Mouse (Mus musculus) adrenal gland, adult 2 months (tissue): ENCODE data around the gene Dpy30. TPM values are rescaled to one million over a fixed set of nuclear protein-coding genes. Genes with fewer than 3 reads are reported as not detected.
A peak's percentile ranks its signal among the peaks of the same experiment; 100 is the strongest.

ENCODE experiments used
- DNase-seq: peaks from one replicate; pipeline ENCODE4 v3.0.0; 2021
- polyA plus RNA-seq: library from polyadenylated mRNA; depleted of rRNA; stranded (reverse); fragments of >200 nt; gene quantifications from 2 replicates; pipeline ENCODE4 v1.2.3, GENCODE M21; 2012
- total RNA-seq, 2 experiments: library from RNA; stranded (reverse); gene quantifications; 2 replicates each; pipeline ENCODE4 v1.2.3; 2021

Gene Dpy30
- total and polyA plus RNA-seq, 3 experiments = 34.0 to 85.8 (median 78.9) TPM

DNA sequence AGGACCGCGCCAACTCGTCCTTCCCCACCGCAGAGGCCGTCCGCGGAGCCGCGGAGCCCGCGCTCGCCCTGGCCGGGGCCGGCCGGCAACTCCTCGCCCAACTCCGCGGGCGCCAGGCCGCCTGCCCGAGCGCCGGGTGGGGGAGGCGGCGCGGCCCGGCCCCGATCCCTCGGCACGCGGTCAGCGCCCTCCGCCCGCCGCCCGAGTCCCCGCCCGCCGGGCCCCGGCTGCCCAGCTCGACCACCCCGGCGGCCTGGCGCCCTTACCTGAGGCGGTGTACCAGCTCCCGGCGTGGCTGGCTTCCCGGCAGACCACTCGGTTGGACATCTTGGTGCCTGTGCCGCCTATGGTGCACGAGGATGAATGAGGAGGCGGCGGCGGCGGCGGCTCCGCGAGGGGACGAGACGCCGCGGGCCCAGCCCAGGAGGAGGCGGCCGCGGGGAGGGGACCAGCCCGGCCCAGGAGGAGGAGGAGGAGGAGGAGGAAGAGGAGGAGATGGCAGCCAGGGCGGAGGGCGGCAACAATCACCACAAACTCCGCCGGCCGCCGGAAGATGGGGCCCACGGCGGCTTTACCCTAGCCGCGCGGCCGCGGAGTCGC, 29.2 kb downstream of the Dpy30 start:
- DNase-seq = peak; percentile 95

GRCm38 (mm10) chr17:74293687-74294425, 29.9 kb downstream of the Dpy30 start:
- peak; percentile 70 for DNase-seq

GRCm38 (mm10) chr17:74291640-74292361, 31.9 kb downstream of the Dpy30 start:
- DNase-seq = no peak

DNA sequence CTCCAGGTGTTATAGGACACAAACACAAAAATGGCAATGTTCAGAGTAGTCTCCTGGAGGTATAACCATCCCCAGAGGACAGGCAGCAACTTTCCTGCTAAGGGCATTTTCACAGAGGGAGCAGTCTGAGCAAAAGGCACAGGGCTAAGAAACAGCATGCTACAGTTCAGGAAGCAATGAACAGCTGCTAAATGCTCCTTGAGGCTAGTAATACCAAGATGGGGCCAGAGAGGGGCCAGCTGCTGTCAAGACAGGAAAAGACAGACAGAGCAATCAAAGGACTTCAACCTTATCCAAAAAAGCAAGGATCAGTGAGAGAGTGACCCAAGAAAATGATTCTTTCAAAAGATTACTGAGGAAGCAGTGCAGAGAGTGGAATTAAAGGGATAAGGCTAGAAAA, 32.9 kb downstream of the Dpy30 start:
- DNase-seq = no peak

DNA sequence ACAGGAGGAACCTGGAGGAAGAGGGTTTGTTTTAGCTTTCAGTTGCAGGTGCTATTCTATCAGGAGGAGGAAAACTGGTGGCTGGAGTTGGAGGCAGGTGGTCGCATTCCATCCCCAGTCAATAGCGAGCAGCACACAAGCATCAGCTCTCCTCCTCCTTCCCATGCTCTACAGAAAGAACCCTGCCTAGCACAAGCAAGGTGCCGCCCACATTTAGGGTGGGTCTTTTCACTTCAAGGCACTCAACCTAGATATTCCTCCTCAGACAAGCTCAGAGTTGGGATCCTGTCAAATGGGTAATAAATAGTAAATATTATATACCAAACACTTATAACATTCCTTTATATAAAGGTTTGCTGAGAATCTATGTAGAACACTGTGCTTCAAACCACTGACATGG, 33.5 kb downstream of the Dpy30 start:
- no peak for DNase-seq

DNA sequence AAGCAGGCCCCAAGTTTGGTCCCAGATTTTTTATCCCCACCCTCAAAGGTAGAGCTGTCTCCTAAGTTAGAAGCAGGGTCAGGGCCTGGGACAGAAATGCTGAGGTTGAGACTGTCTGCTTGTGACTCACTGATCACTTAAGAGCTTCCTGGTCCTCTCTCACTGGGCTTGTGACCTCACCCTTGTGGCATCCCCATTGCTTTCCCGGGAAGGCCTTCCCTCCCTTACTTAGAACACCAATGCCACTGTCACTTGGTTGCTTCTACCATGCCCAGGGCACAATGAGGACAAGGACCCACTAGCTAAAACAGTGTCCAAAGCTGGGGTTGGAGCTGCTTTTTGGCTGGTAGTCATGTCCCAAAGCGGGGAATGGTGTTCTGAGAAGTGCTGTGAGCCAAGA, 35.1 kb downstream of the Dpy30 start:
- DNase-seq = peak; percentile 81

DNA sequence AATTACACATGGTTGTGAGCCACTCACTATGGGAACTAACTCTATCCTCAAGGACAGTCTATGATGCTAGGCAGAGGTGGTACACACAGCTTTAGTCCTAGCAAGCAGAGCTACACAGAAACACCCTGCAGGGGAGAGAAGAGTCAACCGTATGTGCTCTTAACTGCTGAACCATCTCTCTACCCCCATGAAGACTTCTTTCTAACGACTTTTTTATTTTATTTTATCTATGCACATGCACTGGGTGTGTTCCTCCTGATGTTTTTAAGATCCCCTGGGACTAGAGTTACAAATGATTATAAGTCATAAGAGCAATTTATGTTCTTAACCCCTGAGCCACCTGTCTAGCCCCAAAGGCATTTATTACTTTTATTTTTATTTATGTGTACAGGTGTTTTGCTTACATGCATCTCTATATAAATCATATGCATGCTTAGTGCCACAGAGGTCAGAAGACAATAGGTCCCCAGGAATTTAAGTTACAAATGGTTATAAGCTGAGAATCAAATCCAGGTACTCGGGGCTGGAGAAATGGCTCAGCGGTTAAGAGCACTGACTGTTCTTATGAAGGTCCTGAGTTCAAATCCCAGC, 37.5 kb downstream of the Dpy30 start:
- DNase-seq = no peak

- no peak for DNase-seq
Observed at GRCm38 (mm10) chr17:74285730-74286129, 38.0 kb downstream of the Dpy30 start.

DNA sequence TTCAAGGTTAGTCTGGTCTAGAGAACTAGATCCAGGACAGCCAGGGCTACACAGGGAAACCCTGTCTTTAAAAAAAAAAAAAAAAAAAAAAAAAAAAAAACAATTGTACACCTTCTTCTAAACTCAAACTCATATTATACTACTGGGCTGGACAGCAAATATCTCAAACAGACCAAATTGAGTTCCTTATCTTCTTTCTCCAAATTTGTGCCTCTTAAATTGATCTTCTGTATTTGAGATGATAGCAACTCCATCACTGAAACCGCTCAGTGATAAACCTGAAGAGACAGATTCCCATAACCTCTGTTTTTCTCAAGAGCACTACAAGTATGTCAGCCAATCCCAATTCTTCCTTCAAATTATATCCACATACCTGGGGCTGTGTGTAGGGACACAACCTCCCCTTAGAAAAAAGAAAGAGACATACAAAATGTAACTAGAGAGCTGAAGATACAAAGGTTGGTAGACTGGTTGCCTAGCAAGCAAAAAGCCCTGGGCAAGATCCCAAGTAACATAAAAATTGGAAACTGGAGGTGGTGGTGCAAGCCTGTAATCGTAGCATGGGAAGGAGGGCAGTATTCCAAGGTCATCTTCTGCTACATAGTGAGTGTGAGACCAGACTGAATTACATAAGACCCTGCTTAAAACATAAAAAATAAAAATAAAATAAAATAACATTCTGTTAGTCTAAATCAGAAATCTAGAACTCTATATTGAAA, 39.2 kb downstream of the Dpy30 start:
- DNase-seq = peak; percentile 58

GRCm38 (mm10) chr17:74282024-74282423, 41.7 kb downstream of the Dpy30 start:
- no peak for DNase-seq

- DNase-seq = no peak
Observed at GRCm38 (mm10) chr17:74278966-74279869, 44.5 kb downstream of the Dpy30 start.

GRCm38 (mm10) chr17:74274471-74274870, 49.3 kb downstream of the Dpy30 start:
- no peak for DNase-seq

GRCm38 (mm10) chr17:74272683-74273205, 51.0 kb downstream of the Dpy30 start:
- no peak for DNase-seq

- DNase-seq = no peak
Observed at GRCm38 (mm10) chr17:74271541-74272268, 52.0 kb downstream of the Dpy30 start.

DNA sequence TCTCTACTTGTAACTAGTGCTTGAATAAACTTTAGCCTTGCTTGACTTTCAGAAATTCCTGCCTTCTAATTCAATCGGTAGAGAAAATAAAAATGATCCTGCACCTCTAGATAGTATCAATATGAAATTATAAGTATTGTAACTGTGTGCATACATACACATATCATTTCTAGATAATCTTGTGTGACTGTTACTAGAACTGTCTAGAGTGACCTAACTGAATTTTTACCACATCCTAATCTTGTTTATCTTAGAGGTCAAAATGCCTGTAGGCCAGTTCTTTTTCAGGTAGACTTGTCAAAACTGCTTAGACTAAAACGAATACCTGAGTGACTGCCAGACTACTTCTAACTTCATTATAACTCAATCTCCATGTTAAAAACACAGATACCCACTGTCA, 53.5 kb downstream of the Dpy30 start:
- DNase-seq = no peak

DNA sequence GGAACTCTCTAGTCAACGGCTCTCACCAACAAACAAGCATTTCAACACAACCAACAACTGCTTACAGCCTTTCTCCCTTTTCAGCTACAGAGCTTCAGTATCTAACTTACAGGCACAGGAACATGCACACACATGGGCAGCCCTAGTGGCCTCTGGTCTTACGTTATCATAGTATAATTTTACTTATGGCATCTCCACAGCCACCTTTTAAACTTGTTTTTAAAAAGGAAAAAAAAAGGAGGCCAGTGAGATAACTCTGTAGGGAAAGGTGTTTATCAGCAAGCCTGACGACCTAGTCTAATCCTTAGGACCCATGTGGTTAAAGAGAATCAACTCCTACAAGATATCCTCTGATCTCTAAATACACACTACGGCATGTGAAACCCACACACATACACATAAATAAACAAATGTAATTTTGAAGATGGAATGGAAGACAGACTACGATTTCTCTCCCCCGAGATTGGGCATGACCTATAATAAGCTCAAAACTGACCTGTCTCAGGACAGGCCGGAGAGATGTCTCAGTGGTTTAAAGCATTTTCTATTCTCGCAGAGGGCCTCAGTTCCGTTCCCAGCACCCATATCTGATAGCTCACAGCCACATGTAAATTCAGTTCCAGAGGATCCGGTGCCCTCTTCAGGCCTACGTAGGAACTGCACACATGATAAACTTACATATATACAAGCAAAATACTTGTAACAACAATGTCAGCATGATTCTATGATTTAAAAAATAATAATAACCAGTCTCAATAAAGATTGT, 56.1 kb downstream of the Dpy30 start:
- DNase-seq = no peak

GRCm38 (mm10) chr17:74265636-74266035, 58.1 kb downstream of the Dpy30 start:
- DNase-seq = no peak

DNA sequence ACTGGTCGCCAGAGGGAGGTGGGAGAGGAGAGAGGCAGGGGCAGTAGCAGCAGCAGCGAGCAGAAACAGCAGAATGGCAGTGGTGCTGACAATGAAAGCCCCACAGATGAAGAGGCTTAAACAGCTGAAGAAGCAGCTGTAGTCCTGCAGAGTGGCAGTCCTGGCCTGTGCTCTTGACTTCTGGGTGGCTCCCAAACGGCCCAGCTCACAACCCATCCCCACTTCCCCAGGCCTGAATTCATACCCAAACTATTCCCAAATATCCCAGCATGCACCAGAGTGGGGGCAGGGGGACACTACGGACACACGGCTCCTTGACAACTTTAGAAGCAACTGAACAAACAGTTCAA, 58.6 kb downstream of the Dpy30 start:
- no peak for DNase-seq
